Mouse (Mus musculus): ENCODE data around the gene Ispd.

DNA sequence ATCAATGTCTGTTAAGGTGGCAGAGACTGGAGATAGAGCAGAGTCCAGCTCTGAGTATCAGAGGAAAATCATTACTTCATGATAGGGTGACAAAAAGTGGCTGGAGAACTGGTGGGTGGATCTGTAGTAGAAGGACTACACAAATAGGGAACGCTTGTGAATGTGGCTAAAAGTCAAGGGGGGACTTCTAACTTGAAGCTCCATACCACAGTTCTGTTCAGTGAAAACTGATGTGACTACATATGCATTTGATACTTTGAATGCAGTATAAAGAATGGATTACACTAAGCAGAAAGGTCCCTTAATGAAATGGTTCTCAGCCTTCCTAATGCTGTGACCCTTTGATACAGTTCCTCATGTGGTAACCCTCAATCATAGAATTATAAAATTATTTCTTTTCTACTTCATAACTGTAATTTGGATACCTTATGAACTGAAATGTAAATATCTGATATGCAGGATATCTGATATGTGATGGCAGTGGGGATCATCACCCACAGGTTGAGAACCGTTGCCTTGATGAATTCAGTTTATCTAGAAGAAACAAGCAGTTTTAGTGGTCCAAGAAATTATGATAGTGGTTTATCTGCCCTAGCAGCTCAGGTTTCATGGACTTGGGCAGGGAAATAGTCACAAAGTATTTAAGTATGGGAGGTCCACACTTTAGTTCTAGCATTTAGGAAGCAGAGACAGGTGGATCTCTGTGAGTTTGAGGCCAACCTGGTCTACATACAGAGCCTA lies 152.1 kb downstream of the Ispd start:
- TF ChIP-seq CTCF (IDR thresholded peaks at IDR 0.05; ENCODE audit: control insufficient read depth, insufficient read depth, insufficient read length) (no peak), USF1 (IDR thresholded peaks at IDR 0.05; ENCODE audit: low read depth) (no peak), MYOG (IDR thresholded peaks at IDR 0.05; ENCODE audit: control insufficient read depth, extremely low read depth, insufficient read length) (no peak), CEBPB (IDR thresholded peaks at IDR 0.05; ENCODE audit: low read depth) (no peak)
